Comparison of ENCODE assay signal across 25 mouse cellular contexts in the genomic region with DNA sequence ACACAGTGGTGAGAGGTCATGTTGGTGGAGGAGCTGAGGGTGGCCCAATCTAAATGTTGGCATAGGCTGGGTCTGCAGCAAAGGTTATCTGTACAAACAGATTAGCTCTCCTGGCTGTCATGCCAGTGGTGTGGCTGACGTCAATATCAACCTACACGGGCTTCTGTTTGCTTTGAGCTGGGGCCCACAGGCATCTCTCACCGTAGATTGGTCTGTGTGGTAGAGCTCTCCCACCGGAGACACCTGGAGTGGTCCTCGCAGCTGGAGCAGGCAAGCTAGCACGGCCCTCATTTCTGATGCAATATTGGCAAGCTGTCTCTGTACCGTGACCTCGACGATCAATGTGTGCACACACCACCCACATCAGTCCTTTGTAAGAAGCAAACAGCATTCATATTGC.
DNase-seq lines count a peak whose midpoint lies in the region; ATAC-seq and TF ChIP-seq lines count a peak whose summit lies in the region.
"Had no signal": no experiment of that assay in that cellular context is flagged by ENCODE, and none has a peak within 500 bp of the region (broad histone marks: within the 10 kb centered on the region; RNA-seq: fewer than 3 reads in every experiment).

No protein-coding gene starts in this region.

- no peak overlapping the region for H3K4me3 ChIP-seq in midbrain, embryonic 11.5 days (ENCODE audit: low read depth, low read length)
- no peak overlapping the region for H3K4me3 ChIP-seq in midbrain, embryonic 15.5 days
- no peak overlapping the region for H3K4me3 ChIP-seq in liver, embryonic 14.5 days (ENCODE audit: insufficient read depth in 1 of 2, low read depth in 2 of 2, low read length in 2 of 2)
- H3K4me3 ChIP-seq in stomach, embryonic 15.5 days (replicated peaks): no peak overlapping the region
- H3K4me3 ChIP-seq: embryonic facial prominence, embryonic 12.5 days; heart, embryonic 12.5 days; hindbrain, embryonic 13.5 days; kidney, embryonic 15.5 days; megakaryocyte, embryonic 14.5 days had no signal

- 0 out of 2 replicates have a peak, but pooled peaks have one; percentile 38 for ATAC-seq in midbrain, embryonic 11.5 days (ENCODE audit: low FRiP score)
- no peak for ATAC-seq in midbrain, embryonic 15.5 days (replicated peaks)
- ATAC-seq in liver, embryonic 14.5 days (ENCODE audit: insufficient read depth): peak; percentile 79
- ATAC-seq in stomach, embryonic 15.5 days (ENCODE audit: insufficient read depth, low FRiP score, low read depth): 0 out of 2 replicates have a peak, but pooled peaks have one; percentile 37

- no peak overlapping the region for H3K4me2 ChIP-seq in midbrain, embryonic 11.5 days
- H3K4me2 ChIP-seq in midbrain, embryonic 15.5 days: no peak overlapping the region
- H3K4me2 ChIP-seq in liver, embryonic 14.5 days (ENCODE audit: low read depth): no peak overlapping the region
- H3K4me2 ChIP-seq in stomach, embryonic 15.5 days: no peak overlapping the region
- H3K4me2 ChIP-seq: embryonic facial prominence, embryonic 12.5 days; heart, embryonic 12.5 days; hindbrain, embryonic 13.5 days; kidney, embryonic 15.5 days had no signal

- no peaks in the 10 kb centered on the region for H3K27me3 ChIP-seq in midbrain, embryonic 11.5 days (ENCODE audit: control insufficient read depth, insufficient read depth, low read length)
- no peaks in the 10 kb centered on the region for H3K27me3 ChIP-seq in midbrain, embryonic 15.5 days (replicated peaks)
- no peaks in the 10 kb centered on the region for H3K27me3 ChIP-seq in liver, embryonic 14.5 days (ENCODE audit: control insufficient read depth, insufficient read depth, low read length)
- H3K27me3 ChIP-seq in stomach, embryonic 15.5 days (replicated peaks): no peaks in the 10 kb centered on the region
- H3K27me3 ChIP-seq: embryonic facial prominence, embryonic 12.5 days; heart, embryonic 12.5 days; hindbrain, embryonic 13.5 days; kidney, embryonic 15.5 days had no signal

- DNase-seq in heart, adult 11 months: peak; percentile 74
- no peak for DNase-seq in heart, postnatal 14 days
- DNase-seq in midbrain, embryonic 11.5 days (ENCODE audit: low spot score, missing footprints): no peak
- DNase-seq in liver, embryonic 14.5 days (ENCODE audit: low read depth in 3 of 3, low spot score in 3 of 3): peak in 2 of 3 experiments; percentile 14 to 16
- no peak for DNase-seq in left cerebral cortex, adult 8-10 months (ENCODE audit: low spot score in 2 of 2)
- DNase-seq in embryo, embryonic 11 days: no peak
- DNase-seq: adrenal gland, postnatal 25 days; cerebellum, adult 9-10 months; forebrain, postnatal 0 days; gastrocnemius, postnatal 14 days; heart, adult 18-20 months; heart, postnatal 10 days; kidney, adult 11 months; kidney, postnatal 36 days; left cerebral cortex, postnatal 4 days; lung, adult 2 months; spleen, adult 18-20 months; thymus, postnatal 25 days had no signal

- TF ChIP-seq EP300 in liver, embryonic 14.5 days (IDR thresholded peaks at IDR 0.05; ENCODE audit: low read depth): no peak

- TF ChIP-seq CTCF in liver, embryonic 14.5 days (IDR thresholded peaks at IDR 0.05; ENCODE audit: low read depth): no peak

- no peak overlapping the region for H3K9ac ChIP-seq in midbrain, embryonic 11.5 days (ENCODE audit: low read length)
- H3K9ac ChIP-seq in midbrain, embryonic 15.5 days: no peak overlapping the region
- H3K9ac ChIP-seq in liver, embryonic 14.5 days (replicated peaks): no peak overlapping the region
- no peak overlapping the region for H3K9ac ChIP-seq in stomach, embryonic 15.5 days
- H3K9ac ChIP-seq: embryonic facial prominence, embryonic 12.5 days; forebrain, postnatal 0 days; heart, embryonic 12.5 days; hindbrain, embryonic 13.5 days; kidney, embryonic 15.5 days had no signal

- H3K36me3 ChIP-seq in midbrain, embryonic 11.5 days (ENCODE audit: control insufficient read depth, insufficient read depth, low read length): no peaks in the 10 kb centered on the region
- no peaks in the 10 kb centered on the region for H3K36me3 ChIP-seq in midbrain, embryonic 15.5 days (replicated peaks)
- no peaks in the 10 kb centered on the region for H3K36me3 ChIP-seq in liver, embryonic 14.5 days (replicated peaks; ENCODE audit: control insufficient read depth, insufficient read depth, low read depth)
- no peaks in the 10 kb centered on the region for H3K36me3 ChIP-seq in stomach, embryonic 15.5 days
- H3K36me3 ChIP-seq: embryonic facial prominence, embryonic 12.5 days; heart, embryonic 12.5 days; hindbrain, embryonic 13.5 days; kidney, embryonic 15.5 days had no signal

- H3K27ac ChIP-seq in midbrain, embryonic 11.5 days (ENCODE audit: low read depth, low read length): no peak overlapping the region
- H3K27ac ChIP-seq in midbrain, embryonic 15.5 days: no peak overlapping the region
- no peak overlapping the region for H3K27ac ChIP-seq in liver, embryonic 14.5 days
- H3K27ac ChIP-seq in stomach, embryonic 15.5 days: 0 out of 2 replicates have a peak overlapping the region, but pooled peaks have one; percentile 11
- H3K27ac ChIP-seq: embryonic facial prominence, embryonic 12.5 days; hindbrain, embryonic 13.5 days; kidney, embryonic 15.5 days had no signal

- no peaks in the 10 kb centered on the region for H3K4me1 ChIP-seq in midbrain, embryonic 11.5 days (ENCODE audit: control insufficient read depth, insufficient read depth, low read length)
- peaks cover 7% of the 10 kb centered on the region; the same call in 1 of the 2 replicates for H3K4me1 ChIP-seq in midbrain, embryonic 15.5 days
- H3K4me1 ChIP-seq in liver, embryonic 14.5 days (replicated peaks; ENCODE audit: control insufficient read depth in 2 of 2, insufficient read depth in 2 of 2, low read length in 1 of 2): peaks cover 3 to 27% of the 10 kb centered on the region in 2 experiments; a peak in 3 of 4 replicates
- H3K4me1 ChIP-seq in stomach, embryonic 15.5 days: peaks cover 5% of the 10 kb centered on the region; the same call in 1 of the 2 replicates
- H3K4me1 ChIP-seq: megakaryocyte, embryonic 14.5 days had no signal

- H3K9me3 ChIP-seq in midbrain, embryonic 11.5 days (ENCODE audit: control insufficient read depth, low read length): no peaks in the 10 kb centered on the region
- no peaks in the 10 kb centered on the region for H3K9me3 ChIP-seq in midbrain, embryonic 15.5 days
- no peaks in the 10 kb centered on the region for H3K9me3 ChIP-seq in liver, embryonic 14.5 days (ENCODE audit: control insufficient read depth, low read length)
- H3K9me3 ChIP-seq in stomach, embryonic 15.5 days: no peaks in the 10 kb centered on the region
- H3K9me3 ChIP-seq: embryonic facial prominence, embryonic 12.5 days; heart, embryonic 12.5 days; hindbrain, embryonic 13.5 days; kidney, embryonic 15.5 days; megakaryocyte, embryonic 14.5 days had no signal

- intact Hi-C loops in heart, postnatal 14 days (cut with DNase I): no loop called here

- WGBS in midbrain, embryonic 11.5 days: 85% methylated on average over 9 of the region's 9 CpGs
- WGBS in midbrain, embryonic 15.5 days: 77% methylated on average over 9 of the region's 9 CpGs
- 53% methylated on average over 9 of the region's 9 CpGs for WGBS in liver, embryonic 14.5 days (ENCODE audit: insufficient replicate concordance)
- WGBS in stomach, embryonic 15.5 days: 59% methylated on average over 9 of the region's 9 CpGs

Comparison
In these comparisons a context has a peak if more than half of its experiments do, and no peak if none do; other contexts are left out.
1. DNase-seq: peak in heart, adult 11 months (single experiment) and liver, embryonic 14.5 days (2 of 3); none in heart, postnatal 14 days (0 of 2), midbrain, embryonic 11.5 days (single experiment), left cerebral cortex, adult 8-10 months (0 of 2) and embryo, embryonic 11 days (single experiment).